Mouse (Mus musculus) testis, adult 2 months (tissue): ENCODE measurements at regions not wholly inside any gene's neighbourhood (a gene's known extent, or its start where the extent isn't known, plus 50 kb on each side); places are given as distances from the start of the nearest gene placed in this dataset.

ENCODE experiments used
- CTCF ChIP-seq: fragments of 200-500 bp; IDR thresholded peaks from 2 replicates; pipeline ENCODE4 v1.5.1; 2012; ENCODE audit warnings: low read depth, mild to moderate bottlenecking, inconsistent platforms, low read length, moderate library complexity; ENCODE audit not compliant: control insufficient read depth, insufficient read depth, insufficient replicate concordance
- POLR2A ChIP-seq: fragments of 200-500 bp; IDR thresholded peaks from 2 replicates; pipeline ENCODE4 v1.6.1; 2012; ENCODE audit warnings: low read depth, mild to moderate bottlenecking, inconsistent platforms, low read length, moderate library complexity; ENCODE audit not compliant: control insufficient read depth

- TF ChIP-seq CTCF: no peak
- no peak for TF ChIP-seq POLR2A
These were observed 312.2 kb downstream of the Gm11011 start for GRCm38 (mm10) chr2:169275371-169275770.
